Mouse (Mus musculus): Measurements from ENCODE around the gene Ppfibp1. TPM values are rescaled to one million over a fixed set of nuclear protein-coding genes. Genes with fewer than 3 reads are reported as not detected.

Ppfibp1 gene
- polyA plus RNA-seq (2015; fragmentation: Nextera tagmentation; extraction: Ambion mirVana), result 14.6 and 15.9 TPM in 2 replicates

GRCm38 (mm10) chr6:146887958-146888659, at the start of gene Ppfibp1:
Gene Ppfibp1 (plus strand): TSS chr6:146888487.
- Histone ChIP-seq H3K9me3 (ENCODE audit: control insufficient read depth, low read length) (no peaks in the 10 kb centered on the region), H3K4me1 (ENCODE audit: control insufficient read depth, insufficient read depth, low read depth, low read length) (no peaks in the 10 kb centered on the region; the same call in none of the 2 replicates), H3K4me3 (ENCODE audit: low read length) (peak within 1 kb of the TSS; percentile 85), H3K27me3 (replicated peaks; ENCODE audit: control insufficient read depth, insufficient read depth, low read length) (no peaks in the 10 kb centered on the region), H3K27ac (ENCODE audit: low read depth, low read length) (peak within 1 kb of the TSS; percentile 44; the same call in 1 of the 2 replicates), H3K4me2 (ENCODE audit: low read length) (peak within 1 kb of the TSS; percentile 73), H3K9ac (ENCODE audit: low read depth, low read length) (peak within 1 kb of the TSS; percentile 74), H3K36me3 (ENCODE audit: control insufficient read depth, insufficient read depth, low read length) (no peaks in the 10 kb centered on the region)
- under 1% methylated on average over 68 of the region's 80 CpGs for WGBS
- peak; percentile 96 for ATAC-seq

GRCm38 (mm10) chr6:146838863-146839262, 49.4 kb upstream of the Ppfibp1 start:
- Histone ChIP-seq H3K4me2 (ENCODE audit: low read length) (no peak overlapping the region), H3K27ac (ENCODE audit: low read depth, low read length) (no peak overlapping the region), H3K36me3 (ENCODE audit: control insufficient read depth, insufficient read depth, low read length) (no peaks in the 10 kb centered on the region), H3K9ac (ENCODE audit: low read depth, low read length) (no peak overlapping the region), H3K9me3 (ENCODE audit: control insufficient read depth, low read length) (no peaks in the 10 kb centered on the region), H3K4me1 (ENCODE audit: control insufficient read depth, insufficient read depth, low read depth, low read length) (no peaks in the 10 kb centered on the region), H3K27me3 (replicated peaks; ENCODE audit: control insufficient read depth, insufficient read depth, low read length) (no peaks in the 10 kb centered on the region), H3K4me3 (ENCODE audit: low read length) (no peak overlapping the region)
- ATAC-seq, result no peak
- WGBS, result 92% methylated on average over 4 of the region's 4 CpGs

GRCm38 (mm10) chr6:146844867-146845266, 43.4 kb upstream of the Ppfibp1 start:
- Histone ChIP-seq H3K27me3 (replicated peaks; ENCODE audit: control insufficient read depth, insufficient read depth, low read length) (no peaks in the 10 kb centered on the region), H3K27ac (ENCODE audit: low read depth, low read length) (no peak overlapping the region), H3K4me1 (ENCODE audit: control insufficient read depth, insufficient read depth, low read depth, low read length) (no peaks in the 10 kb centered on the region), H3K36me3 (ENCODE audit: control insufficient read depth, insufficient read depth, low read length) (no peaks in the 10 kb centered on the region), H3K4me3 (ENCODE audit: low read length) (no peak overlapping the region), H3K9ac (ENCODE audit: low read depth, low read length) (no peak overlapping the region), H3K4me2 (ENCODE audit: low read length) (no peak overlapping the region), H3K9me3 (ENCODE audit: control insufficient read depth, low read length) (no peaks in the 10 kb centered on the region)
- no peak for ATAC-seq
- WGBS, result 83% methylated on average over 6 of the region's 6 CpGs

GRCm38 (mm10) chr6:146845347-146845746, 42.9 kb upstream of the Ppfibp1 start:
- H3K36me3 ChIP-seq (ENCODE audit: control insufficient read depth, insufficient read depth, low read length), result no peaks in the 10 kb centered on the region
- no peak for ATAC-seq
- H3K4me1 ChIP-seq (ENCODE audit: control insufficient read depth, insufficient read depth, low read depth, low read length), result no peaks in the 10 kb centered on the region
- H3K4me2 ChIP-seq (ENCODE audit: low read length), result no peak overlapping the region
- 73% methylated on average over 5 of the region's 5 CpGs for WGBS
- no peak overlapping the region for H3K9ac ChIP-seq (ENCODE audit: low read depth, low read length)
- no peaks in the 10 kb centered on the region for H3K9me3 ChIP-seq (ENCODE audit: control insufficient read depth, low read length)
- H3K27ac ChIP-seq (ENCODE audit: low read depth, low read length), result no peak overlapping the region
- no peak overlapping the region for H3K4me3 ChIP-seq (ENCODE audit: low read length)
- H3K27me3 ChIP-seq (replicated peaks; ENCODE audit: control insufficient read depth, insufficient read depth, low read length), result no peaks in the 10 kb centered on the region

GRCm38 (mm10) chr6:146845961-146846750, 42.1 kb upstream of the Ppfibp1 start:
- H3K27ac ChIP-seq (ENCODE audit: low read depth, low read length), result no peak overlapping the region
- H3K9ac ChIP-seq (ENCODE audit: low read depth, low read length), result no peak overlapping the region
- H3K4me1 ChIP-seq (ENCODE audit: control insufficient read depth, insufficient read depth, low read depth, low read length), result no peaks in the 10 kb centered on the region
- H3K36me3 ChIP-seq (ENCODE audit: control insufficient read depth, insufficient read depth, low read length), result no peaks in the 10 kb centered on the region
- peak; percentile 76 for ATAC-seq
- no peaks in the 10 kb centered on the region for H3K27me3 ChIP-seq (replicated peaks; ENCODE audit: control insufficient read depth, insufficient read depth, low read length)
- H3K4me3 ChIP-seq (ENCODE audit: low read length), result no peak overlapping the region
- H3K9me3 ChIP-seq (ENCODE audit: control insufficient read depth, low read length), result no peaks in the 10 kb centered on the region
- no peak overlapping the region for H3K4me2 ChIP-seq (ENCODE audit: low read length)
- WGBS, result 72% methylated on average over 15 of the region's 15 CpGs

GRCm38 (mm10) chr6:146847402-146847801, 40.9 kb upstream of the Ppfibp1 start:
- ATAC-seq, result no peak
- H3K4me2 ChIP-seq (ENCODE audit: low read length), result no peak overlapping the region
- no peaks in the 10 kb centered on the region for H3K36me3 ChIP-seq (ENCODE audit: control insufficient read depth, insufficient read depth, low read length)
- H3K27ac ChIP-seq (ENCODE audit: low read depth, low read length), result no peak overlapping the region
- 83% methylated on average over 3 of the region's 3 CpGs for WGBS
- no peaks in the 10 kb centered on the region for H3K27me3 ChIP-seq (replicated peaks; ENCODE audit: control insufficient read depth, insufficient read depth, low read length)
- H3K4me3 ChIP-seq (ENCODE audit: low read length), result no peak overlapping the region
- H3K9me3 ChIP-seq (ENCODE audit: control insufficient read depth, low read length), result no peaks in the 10 kb centered on the region
- no peak overlapping the region for H3K9ac ChIP-seq (ENCODE audit: low read depth, low read length)
- H3K4me1 ChIP-seq (ENCODE audit: control insufficient read depth, insufficient read depth, low read depth, low read length), result no peaks in the 10 kb centered on the region

GRCm38 (mm10) chr6:146848281-146848680, 40.0 kb upstream of the Ppfibp1 start:
- Histone ChIP-seq H3K9me3 (ENCODE audit: control insufficient read depth, low read length) (no peaks in the 10 kb centered on the region), H3K27ac (ENCODE audit: low read depth, low read length) (no peak overlapping the region), H3K36me3 (ENCODE audit: control insufficient read depth, insufficient read depth, low read length) (no peaks in the 10 kb centered on the region), H3K27me3 (replicated peaks; ENCODE audit: control insufficient read depth, insufficient read depth, low read length) (no peaks in the 10 kb centered on the region), H3K4me1 (ENCODE audit: control insufficient read depth, insufficient read depth, low read depth, low read length) (no peaks in the 10 kb centered on the region), H3K9ac (ENCODE audit: low read depth, low read length) (no peak overlapping the region), H3K4me2 (ENCODE audit: low read length) (no peak overlapping the region), H3K4me3 (ENCODE audit: low read length) (no peak overlapping the region)
- WGBS, result 91% methylated on average over 3 of the region's 3 CpGs
- ATAC-seq, result no peak

GRCm38 (mm10) chr6:146850050-146850449, 38.2 kb upstream of the Ppfibp1 start, which contains the start of gene Smco2:
Gene Smco2 (plus strand): TSS chr6:146850104.
- no peak within 1 kb of the TSS for H3K4me2 ChIP-seq (ENCODE audit: low read length)

GRCm38 (mm10) chr6:146851916-146852315, 36.4 kb upstream of the Ppfibp1 start:
- Histone ChIP-seq H3K4me1 (ENCODE audit: control insufficient read depth, insufficient read depth, low read depth, low read length) (no peaks in the 10 kb centered on the region), H3K9me3 (ENCODE audit: control insufficient read depth, low read length) (no peaks in the 10 kb centered on the region), H3K4me3 (ENCODE audit: low read length) (no peak overlapping the region), H3K4me2 (ENCODE audit: low read length) (no peak overlapping the region), H3K27me3 (replicated peaks; ENCODE audit: control insufficient read depth, insufficient read depth, low read length) (no peaks in the 10 kb centered on the region), H3K27ac (ENCODE audit: low read depth, low read length) (no peak overlapping the region), H3K36me3 (ENCODE audit: control insufficient read depth, insufficient read depth, low read length) (no peaks in the 10 kb centered on the region), H3K9ac (ENCODE audit: low read depth, low read length) (no peak overlapping the region)
- ATAC-seq, result no peak
- WGBS, result 85% methylated on average over 3 of the region's 3 CpGs

More at GRCm38 (mm10) chr6:146850050-146850449, 38.2 kb upstream of the Ppfibp1 start, which contains the start of gene Smco2:
- WGBS, result 72% methylated on average over 4 of the region's 4 CpGs
- Histone ChIP-seq H3K27me3 (replicated peaks; ENCODE audit: control insufficient read depth, insufficient read depth, low read length) (no peaks in the 10 kb centered on the region), H3K4me1 (ENCODE audit: control insufficient read depth, insufficient read depth, low read depth, low read length) (no peaks in the 10 kb centered on the region), H3K9me3 (ENCODE audit: control insufficient read depth, low read length) (no peaks in the 10 kb centered on the region), H3K36me3 (ENCODE audit: control insufficient read depth, insufficient read depth, low read length) (no peaks in the 10 kb centered on the region), H3K9ac (ENCODE audit: low read depth, low read length) (no peak within 1 kb of the TSS), H3K27ac (ENCODE audit: low read depth, low read length) (no peak within 1 kb of the TSS), H3K4me3 (ENCODE audit: low read length) (no peak within 1 kb of the TSS)
- no peak for ATAC-seq
